Comparison of ENCODE assay signal across 16 mouse cellular contexts in genomic region chr17:87152984-87153383, GRCm38 (mm10). TPM values are rescaled to one million over a fixed set of nuclear protein-coding genes. Genes with fewer than 3 reads are reported as not detected.
DNase-seq lines count a peak whose midpoint lies in the region; ATAC-seq lines count a peak whose summit lies in the region.
"Had no signal": no experiment of that assay in that cellular context is flagged by ENCODE, and none has a peak within 500 bp of the region (broad histone marks: within the 10 kb centered on the region; RNA-seq: fewer than 3 reads in every experiment).

No protein-coding gene starts in this region.

- peaks cover 23% of the 10 kb centered on the region for H3K4me1 ChIP-seq in heart, embryonic 10.5 days
- 0 out of 2 replicates have a peak, but pooled peaks cover 3% of the 10 kb centered on the region for H3K4me1 ChIP-seq in lung, embryonic 16.5 days (replicated peaks; ENCODE audit: control insufficient read depth, insufficient read depth, low read length)
- H3K4me1 ChIP-seq: forebrain, embryonic 15.5 days had no signal

- no peak for DNase-seq in heart, embryonic 10.5 days (ENCODE audit: low spot score)
- no peak for DNase-seq in heart, postnatal 10 days
- no peak for DNase-seq in lung, postnatal 4 days
- DNase-seq in splenic B cell, adult 2 months (ENCODE audit: low read depth, low spot score), result peak; percentile 16
- DNase-seq in urinary bladder, postnatal 4 days (ENCODE audit: low spot score in 2 of 2), result no peak
- DNase-seq: adrenal gland, adult 8-10 months; cerebellum, adult 11-12 months; kidney, adult 18-20 months; kidney, postnatal 36 days; midbrain, embryonic 14.5 days had no signal

- no peak overlapping the region for H3K9ac ChIP-seq in lung, embryonic 16.5 days (ENCODE audit: low read length)
- H3K9ac ChIP-seq: forebrain, embryonic 15.5 days had no signal

- 0 out of 2 replicates have a peak overlapping the region, but pooled peaks have one; percentile 5 for H3K4me3 ChIP-seq in heart, embryonic 10.5 days
- H3K4me3 ChIP-seq in lung, embryonic 16.5 days (ENCODE audit: low read length), result no peak overlapping the region
- H3K4me3 ChIP-seq: forebrain, embryonic 15.5 days had no signal

- intact Hi-C loops in heart, postnatal 10 days (cut with DNase I), result no loop called here

- peak overlapping the region; percentile 52; the same call in 1 of the 2 replicates for H3K27ac ChIP-seq in heart, embryonic 10.5 days
- H3K27ac ChIP-seq in lung, embryonic 16.5 days (ENCODE audit: low read length), result no peak overlapping the region
- H3K27ac ChIP-seq: forebrain, embryonic 15.5 days had no signal

- H3K4me2 ChIP-seq in lung, embryonic 16.5 days (ENCODE audit: low read depth, low read length), result no peak overlapping the region
- H3K4me2 ChIP-seq: forebrain, embryonic 15.5 days; liver, embryonic 11.5 days had no signal

- H3K9me3 ChIP-seq in heart, embryonic 10.5 days, result no peaks in the 10 kb centered on the region
- H3K9me3 ChIP-seq in lung, embryonic 16.5 days (ENCODE audit: control insufficient read depth, low read length), result no peaks in the 10 kb centered on the region
- H3K9me3 ChIP-seq: forebrain, embryonic 15.5 days; G1E had no signal

- no peaks in the 10 kb centered on the region for H3K36me3 ChIP-seq in heart, embryonic 10.5 days
- H3K36me3 ChIP-seq in lung, embryonic 16.5 days (ENCODE audit: control insufficient read depth, insufficient read depth, low read length), result no peaks in the 10 kb centered on the region
- no peaks in the 10 kb centered on the region for H3K36me3 ChIP-seq in splenic B cell, adult 2 months (ENCODE audit: control insufficient read depth, insufficient read depth, low read length, poor library complexity, severe bottlenecking)
- H3K36me3 ChIP-seq: forebrain, embryonic 15.5 days; G1E had no signal

- 15% methylated on average over 5 of the region's 5 CpGs for WGBS in heart, embryonic 10.5 days
- 19% methylated on average over 5 of the region's 5 CpGs for WGBS in lung, embryonic 16.5 days

- ATAC-seq in lung, embryonic 16.5 days (ENCODE audit: low read depth), result peak; percentile 49
- no peak for ATAC-seq in erythroid progenitor cell, adult 5-6 weeks (replicated peaks; ENCODE audit: low FRiP score, poor library complexity, severe bottlenecking)
- ATAC-seq: forebrain, embryonic 15.5 days; hindbrain, embryonic 16.5 days had no signal

- H3K27me3 ChIP-seq in heart, embryonic 10.5 days (ENCODE audit: insufficient read depth, poor library complexity, severe bottlenecking), result no peaks in the 10 kb centered on the region
- H3K27me3 ChIP-seq in lung, embryonic 16.5 days (ENCODE audit: control insufficient read depth, insufficient read depth, low read depth, low read length), result no peaks in the 10 kb centered on the region
- no peaks in the 10 kb centered on the region for H3K27me3 ChIP-seq in splenic B cell, adult 2 months (ENCODE audit: control insufficient read depth, insufficient read depth, low read length, poor library complexity, severe bottlenecking)
- H3K27me3 ChIP-seq: forebrain, embryonic 15.5 days had no signal

RNA-seq across cellular contexts. Expression of gene Socs5, which starts 45.5 kb away (rescaled TPM):
- 9.4 and 11.0 TPM in 2 replicates for polyA plus RNA-seq in heart, embryonic 10.5 days (2016; fragmentation: Nextera tagmentation; extraction: Ambion mirVana)
- 10 to 100 TPM; 30.7 to 32.0 TPM for total RNA-seq in heart, postnatal 10 days (2021)
- polyA plus RNA-seq in lung, embryonic 16.5 days (2015; fragmentation: Nextera tagmentation; extraction: Ambion mirVana), result 10.5 and 11.6 TPM in 2 replicates
- total RNA-seq in erythroid progenitor cell, adult 5-6 weeks (2015; ENCODE audit: low replicate concordance), result 0.84 and 4.0 TPM in 2 replicates
- 1.2 TPM in 1 of 2 replicates, not detected in the other for total RNA-seq in erythroid progenitor cell, adult 5-6 weeks (2017; ENCODE audit: low replicate concordance)

Comparison
In these comparisons a context has a peak if more than half of its experiments do, and no peak if none do; other contexts are left out.
1. RNA of gene Socs5, which starts 45.5 kb away (total RNA-seq): 30.7 to 32.0 TPM in heart, postnatal 10 days; 0.84 to 4.0 TPM in erythroid progenitor cell, adult 5-6 weeks; every median in the first group is over 4 times any median in the second.